Mouse (Mus musculus) megakaryocyte, adult 5-6 weeks (primary cell): ENCODE results near the gene Fam126b. TPM values are rescaled to one million over a fixed set of nuclear protein-coding genes. Genes with fewer than 3 reads are reported as not detected.
"Not testable (repeated sequence)": the region's sequence is repeated elsewhere in the genome, so short reads cannot be mapped to it uniquely, and the experiment has no call there.

Experiments
- ATAC-seq: 2 replicates; pipeline ENCODE4 v1.8.0; 2016; ENCODE audit warnings: mild to moderate bottlenecking, inconsistent platforms; ENCODE audit not compliant: poor library complexity, severe bottlenecking
- total RNA-seq, 2 experiments: library from RNA; stranded (forward) in 1 of 2; stranded (reverse) in 1 of 2; fragments of 153-499, 151-499 nt in 1 of 2; fragments of 221-1000, 200-1000 nt in 1 of 2; gene quantifications; 2 replicates each; pipeline versions ENCODE4 v1.2.3 to v1.2.4; 2015 to 2017

Gene Fam126b
- total RNA-seq, 2 experiments from 2014 or later, result 13.0 to 14.6 TPM

DNA sequence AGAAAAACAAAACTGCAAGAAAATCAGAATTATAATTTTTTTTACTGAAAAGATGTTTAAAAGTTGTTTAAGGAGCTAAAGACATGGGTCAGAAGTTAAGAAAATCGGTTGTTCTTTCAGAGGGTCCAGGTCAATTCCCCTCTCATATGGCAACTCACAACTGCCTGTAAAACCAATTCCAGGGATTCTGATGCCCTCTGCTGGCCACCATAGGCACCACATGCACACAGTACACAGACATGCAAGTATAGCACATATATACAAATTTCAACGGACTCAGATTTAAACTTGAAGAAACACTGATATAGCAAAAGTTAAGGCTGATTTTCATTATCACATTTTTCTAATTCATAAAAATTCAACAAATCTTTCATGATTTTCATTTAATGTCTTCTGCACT lies 6.9 kb downstream of the Fam126b start:
- ATAC-seq, result no peak; the same call in 1 of the 2 replicates

- ATAC-seq, result no peak
Measured at GRCm38 (mm10) chr1:58570437-58570836, 15.7 kb downstream of the Fam126b start.

- ATAC-seq, result no peak
Measured at GRCm38 (mm10) chr1:58568456-58569130, 17.5 kb downstream of the Fam126b start.

GRCm38 (mm10) chr1:58566621-58567020 lies 19.5 kb downstream of the Fam126b start:
- no peak for ATAC-seq

GRCm38 (mm10) chr1:58564981-58565380 lies 21.1 kb downstream of the Fam126b start:
- no peak for ATAC-seq

- ATAC-seq, result no peak
Measured at GRCm38 (mm10) chr1:58562455-58562854, 23.7 kb downstream of the Fam126b start.

DNA sequence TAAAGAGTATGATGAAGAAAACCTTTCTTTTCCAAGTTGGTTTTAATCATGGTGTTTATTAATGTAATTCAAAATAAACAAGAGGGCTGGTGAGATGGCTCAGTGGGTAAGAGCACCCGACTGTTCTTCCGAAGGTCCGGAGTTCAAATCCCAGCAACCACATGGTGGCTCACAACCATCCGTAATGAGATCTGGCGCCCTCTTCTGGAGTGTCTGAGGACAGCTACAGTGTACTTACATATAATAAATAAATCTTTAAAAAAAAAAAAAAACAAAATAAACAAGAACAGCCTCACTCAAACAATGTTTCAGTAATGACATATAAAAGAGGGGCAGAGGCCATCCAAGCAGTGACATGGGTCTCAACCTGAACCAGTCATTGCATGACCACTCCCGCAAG lies 25.8 kb downstream of the Fam126b start:
- ATAC-seq, result not testable (repeated sequence)

- ATAC-seq, result no peak
Measured at GRCm38 (mm10) chr1:58541386-58541785, 44.7 kb downstream of the Fam126b start.

DNA sequence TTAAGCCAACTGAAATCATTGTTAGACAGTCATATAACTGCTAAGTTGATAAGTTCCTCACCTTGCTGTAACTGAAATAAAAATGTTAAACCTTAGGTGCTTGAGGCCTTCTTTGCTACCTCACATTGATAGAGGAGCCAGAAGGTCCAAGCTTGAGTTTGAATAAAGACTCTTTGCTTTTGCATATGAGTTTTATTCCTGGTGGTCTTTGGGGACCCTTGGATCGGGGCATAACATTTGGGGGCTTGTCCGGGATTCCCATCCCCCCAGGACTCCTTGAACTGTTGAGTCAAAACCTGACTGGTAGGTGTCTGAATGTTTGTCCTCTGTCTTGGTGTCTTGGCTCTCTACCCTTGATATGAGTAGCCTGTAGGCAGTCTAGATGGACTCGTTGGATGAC lies 78.9 kb downstream of the Fam126b start:
- ATAC-seq, result no peak

DNA sequence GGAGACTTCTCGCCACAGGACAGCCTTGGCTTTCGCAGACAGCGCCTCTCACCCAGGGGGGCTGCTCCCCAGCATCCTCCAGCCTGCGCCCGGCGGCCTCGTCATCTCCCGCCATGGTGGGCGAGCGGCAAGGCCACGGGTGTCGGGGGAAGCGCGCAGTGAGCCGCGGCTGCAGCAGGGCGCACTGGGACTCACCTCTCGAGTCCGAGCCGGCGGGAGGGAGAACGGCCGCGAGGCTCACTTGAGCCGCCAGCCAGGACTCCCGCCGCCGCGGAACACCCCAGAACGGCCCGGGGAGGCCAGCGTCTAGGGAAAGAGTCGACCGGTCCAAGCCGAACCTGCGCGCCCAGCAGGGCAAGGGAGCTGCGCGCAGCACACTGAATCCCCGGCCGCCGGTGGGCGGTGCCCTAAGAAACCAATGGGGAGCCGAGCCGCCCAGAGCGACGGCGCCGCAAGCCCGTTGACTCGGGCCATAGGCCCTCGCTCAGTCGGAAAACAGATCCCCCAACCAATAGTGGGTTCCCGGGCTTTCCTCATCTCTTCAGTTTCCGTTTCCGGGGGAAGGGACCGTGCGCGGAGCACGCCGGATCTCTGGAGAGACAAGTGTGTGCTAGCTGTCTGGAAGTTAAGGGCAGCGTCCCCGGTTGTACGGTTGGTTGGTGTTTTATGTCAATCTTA lies 81.4 kb downstream of the Fam126b start, which contains the start of gene Orc2:
Gene Orc2, minus strand, starts transcription at position 533 of the 678 bp plus-strand sequence.
- peak; percentile 99 for ATAC-seq

- ATAC-seq, result no peak
Measured at GRCm38 (mm10) chr1:58503793-58504370, 82.2 kb downstream of the Fam126b start.

- no peak for ATAC-seq
Measured at GRCm38 (mm10) chr1:58503134-58503533, 83.0 kb downstream of the Fam126b start.

DNA sequence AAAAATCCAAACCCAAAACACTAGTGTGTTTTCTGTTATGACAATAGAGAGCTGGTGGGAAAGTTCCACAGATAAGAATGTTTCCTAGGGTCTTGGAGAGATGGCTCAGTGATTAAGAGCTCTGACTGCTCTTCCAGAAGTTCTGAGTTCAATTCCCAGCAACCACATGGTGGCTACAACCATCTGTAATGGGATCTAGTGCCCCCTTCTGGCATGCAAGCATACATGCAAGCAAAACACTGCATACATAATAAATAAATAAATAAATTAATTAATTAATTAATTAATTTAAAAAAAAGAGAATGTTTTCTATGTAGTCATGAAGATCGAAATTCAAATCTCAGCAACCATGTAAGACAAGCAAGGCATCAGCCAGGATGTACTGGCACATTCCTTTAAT lies 87.4 kb downstream of the Fam126b start:
- no peak for ATAC-seq

GRCm38 (mm10) chr1:58497678-58498077 lies 88.4 kb downstream of the Fam126b start:
- ATAC-seq, result no peak

GRCm38 (mm10) chr1:58495603-58496002 lies 90.5 kb downstream of the Fam126b start:
- ATAC-seq, result no peak

DNA sequence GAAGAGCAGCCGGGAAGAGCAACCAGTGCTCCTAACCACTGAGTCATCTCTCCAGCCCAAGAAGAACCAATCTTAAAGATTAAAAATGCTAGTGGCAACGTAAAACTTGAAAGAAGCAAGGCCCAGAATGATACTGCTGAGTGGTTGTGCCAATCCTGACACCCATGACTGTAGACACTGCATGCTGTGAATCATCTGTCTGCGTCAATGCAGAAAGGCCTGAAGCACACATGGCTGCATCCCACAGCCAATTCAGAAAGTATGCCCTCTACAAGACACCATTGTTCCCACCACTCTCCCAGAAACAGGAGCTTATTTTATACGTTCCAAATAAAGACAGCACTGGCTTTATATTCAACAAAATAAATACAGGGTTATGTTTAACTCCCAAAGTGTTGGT lies 103.5 kb downstream of the Fam126b start:
- no peak for ATAC-seq

DNA sequence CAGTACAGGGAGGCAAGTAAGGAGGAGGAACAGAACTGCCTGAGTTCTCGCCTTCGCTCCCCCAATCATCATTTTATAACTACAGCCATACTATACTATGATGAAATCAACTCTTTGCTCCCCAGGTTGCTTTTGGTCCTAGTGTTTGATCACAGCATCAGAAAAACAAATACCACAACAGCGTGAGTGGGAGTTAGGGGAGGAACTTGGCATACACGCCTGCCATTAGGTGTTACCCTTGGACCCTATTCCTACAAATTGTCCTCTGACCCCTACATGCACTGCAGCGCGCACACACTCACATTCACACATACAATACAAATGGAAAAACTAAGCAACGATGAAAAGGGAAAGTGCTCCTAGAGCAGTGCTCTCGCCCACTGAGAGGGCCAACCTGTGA lies 110.5 kb downstream of the Fam126b start:
- no peak for ATAC-seq

Other genes with a start within 250 kb of the Fam126b start
- gene Bzw1, start 193.4 kb downstream of the Fam126b start, total RNA-seq (2015), result 175 and 183 TPM in 2 replicates
- 166 and 175 TPM in 2 replicates for gene Bzw1, start 193.4 kb downstream of the Fam126b start, total RNA-seq (2017)
- gene Clk1, start 162.3 kb downstream of the Fam126b start, total RNA-seq (2015), result 398 and 422 TPM in 2 replicates
- gene Clk1, start 162.3 kb downstream of the Fam126b start, total RNA-seq (2017), result 345 and 361 TPM in 2 replicates
- 17.0 and 20.6 TPM in 2 replicates for gene Nif3l1, start 141.2 kb downstream of the Fam126b start, total RNA-seq (2015)
- 22.5 and 26.7 TPM in 2 replicates for gene Nif3l1, start 141.2 kb downstream of the Fam126b start, total RNA-seq (2017)
- 60.5 and 62.9 TPM in 2 replicates for gene Ppil3, start 140.8 kb downstream of the Fam126b start, total RNA-seq (2015)
- 51.3 and 55.5 TPM in 2 replicates for gene Ppil3, start 140.8 kb downstream of the Fam126b start, total RNA-seq (2017)
- 20.1 and 21.2 TPM in 2 replicates for gene Orc2, start 81.2 kb downstream of the Fam126b start, total RNA-seq (2015)
- 46.7 and 61.8 TPM in 2 replicates for gene Orc2, start 81.2 kb downstream of the Fam126b start, total RNA-seq (2017)
- gene Ndufb3, start 61 bp upstream of the Fam126b start, total RNA-seq (2015), result 147 and 149 TPM in 2 replicates
- gene Ndufb3, start 61 bp upstream of the Fam126b start, total RNA-seq (2017), result 84.0 and 115 TPM in 2 replicates
- gene Als2cr12, start 109.7 kb upstream of the Fam126b start, total RNA-seq (2015), result 0.14 TPM in 1 of 2 replicates, not detected in the other
- gene Als2cr12, start 109.7 kb upstream of the Fam126b start, total RNA-seq (2017), result not detected in 2 replicates
- 68.7 and 72.3 TPM in 2 replicates for gene Cflar, start 125.2 kb upstream of the Fam126b start, total RNA-seq (2015)
- gene Cflar, start 125.2 kb upstream of the Fam126b start, total RNA-seq (2017), result 117 and 130 TPM in 2 replicates
- 179 and 198 TPM in 2 replicates for gene Casp8, start 209.1 kb upstream of the Fam126b start, total RNA-seq (2015)
- gene Casp8, start 209.1 kb upstream of the Fam126b start, total RNA-seq (2017), result 144 and 170 TPM in 2 replicates